12 mouse cellular contexts compared by ENCODE assay signal in the genomic region with DNA sequence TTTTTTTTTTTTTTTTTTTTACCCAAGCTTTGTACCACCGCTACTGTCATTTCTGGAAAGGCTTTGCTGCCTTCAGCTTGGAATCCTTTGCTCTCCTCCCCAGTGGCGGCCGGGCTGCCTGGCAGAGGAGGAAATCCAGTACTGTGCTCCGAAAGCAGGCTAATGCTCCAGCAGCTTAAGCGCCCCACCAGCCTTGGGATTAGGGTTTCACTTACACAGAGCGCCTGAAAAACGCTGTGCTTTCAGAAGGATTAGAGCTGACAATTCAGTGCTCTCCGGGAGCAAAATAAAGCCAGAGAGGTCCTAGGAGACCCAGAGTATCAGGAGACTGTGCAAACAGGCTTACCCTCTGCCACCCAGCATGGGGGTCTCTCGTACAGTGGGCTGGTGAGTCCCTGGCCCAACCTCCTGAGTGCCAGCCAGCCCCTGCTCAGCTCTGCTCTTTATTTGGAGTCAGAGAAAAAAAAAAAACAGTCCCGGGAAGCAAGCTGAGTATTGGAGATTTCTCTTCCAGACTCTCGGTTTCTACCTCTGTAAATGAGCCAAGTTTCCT.
A peak's percentile ranks its signal among the peaks of the same experiment; 100 is the strongest.
DNase-seq lines count a peak whose midpoint lies in the region; ATAC-seq lines count a peak whose summit lies in the region.
"Had no signal": no experiment of that assay in that cellular context is flagged by ENCODE, and none has a peak within 500 bp of the region (broad histone marks: within the 10 kb centered on the region; RNA-seq: fewer than 3 reads in every experiment).

No protein-coding gene starts in this region.

- H3K4me1 ChIP-seq in hindbrain, embryonic 13.5 days (replicated peaks), result peaks cover 39% of the 10 kb centered on the region
- peaks cover 38% of the 10 kb centered on the region for H3K4me1 ChIP-seq in hindbrain, embryonic 10.5 days (replicated peaks)
- H3K4me1 ChIP-seq in embryonic facial prominence, embryonic 14.5 days (ENCODE audit: control insufficient read depth, insufficient read depth, low read length), result peaks cover 17% of the 10 kb centered on the region
- H3K4me1 ChIP-seq in limb, embryonic 12.5 days (replicated peaks), result peaks cover 45% of the 10 kb centered on the region
- H3K4me1 ChIP-seq: liver, embryonic 12.5 days had no signal

- WGBS in hindbrain, embryonic 13.5 days, result 30% methylated on average over 11 of the region's 11 CpGs
- WGBS in hindbrain, embryonic 10.5 days, result 37% methylated on average over 11 of the region's 11 CpGs
- 3% methylated on average over 11 of the region's 11 CpGs for WGBS in embryonic facial prominence, embryonic 14.5 days
- 10% methylated on average over 11 of the region's 11 CpGs for WGBS in limb, embryonic 12.5 days

- no peak overlapping the region for H3K4me3 ChIP-seq in hindbrain, embryonic 13.5 days
- H3K4me3 ChIP-seq in hindbrain, embryonic 10.5 days, result no peak overlapping the region
- H3K4me3 ChIP-seq in embryonic facial prominence, embryonic 14.5 days (ENCODE audit: low read depth, low read length), result peak overlapping the region; percentile 20
- no peak overlapping the region for H3K4me3 ChIP-seq in limb, embryonic 12.5 days (replicated peaks)
- H3K4me3 ChIP-seq: intestine, embryonic 15.5 days; liver, embryonic 12.5 days had no signal

- H3K9ac ChIP-seq in hindbrain, embryonic 13.5 days, result peak overlapping the region; percentile 29; the same call in 1 of the 2 replicates
- H3K9ac ChIP-seq in embryonic facial prominence, embryonic 14.5 days (ENCODE audit: low read depth, low read length), result no peak overlapping the region
- no peak overlapping the region for H3K9ac ChIP-seq in limb, embryonic 12.5 days (replicated peaks)
- H3K9ac ChIP-seq: intestine, embryonic 15.5 days; liver, embryonic 12.5 days had no signal

- H3K36me3 ChIP-seq in hindbrain, embryonic 13.5 days, result no peaks in the 10 kb centered on the region
- no peaks in the 10 kb centered on the region for H3K36me3 ChIP-seq in hindbrain, embryonic 10.5 days
- H3K36me3 ChIP-seq in embryonic facial prominence, embryonic 14.5 days (ENCODE audit: control insufficient read depth, insufficient read depth, low read length), result no peaks in the 10 kb centered on the region
- H3K36me3 ChIP-seq in limb, embryonic 12.5 days, result no peaks in the 10 kb centered on the region
- H3K36me3 ChIP-seq: intestine, embryonic 15.5 days; liver, embryonic 12.5 days had no signal

- ATAC-seq in hindbrain, embryonic 13.5 days (ENCODE audit: low FRiP score), result no peak
- peak; percentile 71; the same call in 1 of the 2 replicates for ATAC-seq in embryonic facial prominence, embryonic 14.5 days (ENCODE audit: low read depth)
- no peak for ATAC-seq in limb, embryonic 12.5 days (ENCODE audit: insufficient number of reproducible peaks, insufficient read depth, low FRiP score, low TSS enrichment, low read depth)
- ATAC-seq: intestine, embryonic 15.5 days; liver, embryonic 12.5 days had no signal

- no peaks in the 10 kb centered on the region for H3K9me3 ChIP-seq in hindbrain, embryonic 13.5 days
- H3K9me3 ChIP-seq in hindbrain, embryonic 10.5 days, result no peaks in the 10 kb centered on the region
- no peaks in the 10 kb centered on the region for H3K9me3 ChIP-seq in embryonic facial prominence, embryonic 14.5 days (ENCODE audit: control insufficient read depth, low read length)
- no peaks in the 10 kb centered on the region for H3K9me3 ChIP-seq in limb, embryonic 12.5 days
- H3K9me3 ChIP-seq: intestine, embryonic 15.5 days; liver, embryonic 12.5 days had no signal

- intact Hi-C loops in gastrocnemius, postnatal 36 days (cut with DNase I), result no loop called here
- intact Hi-C loops in gastrocnemius, postnatal 14 days (cut with DNase I; ENCODE audit: low total_unique reads), result no loop called here

- peak overlapping the region; percentile 46; the same call in 1 of the 2 replicates for H3K27ac ChIP-seq in hindbrain, embryonic 13.5 days
- H3K27ac ChIP-seq in hindbrain, embryonic 10.5 days, result no peak overlapping the region
- peak overlapping the region; percentile 24; the same call in 1 of the 2 replicates for H3K27ac ChIP-seq in embryonic facial prominence, embryonic 14.5 days (replicated peaks; ENCODE audit: low read depth, low read length)
- H3K27ac ChIP-seq in limb, embryonic 12.5 days, result 0 out of 2 replicates have a peak overlapping the region, but pooled peaks have one; percentile 17
- H3K27ac ChIP-seq: intestine, embryonic 15.5 days; liver, embryonic 12.5 days; macrophage had no signal

- no peak for DNase-seq in hindbrain, embryonic 10.5 days (ENCODE audit: low spot score)
- DNase-seq in embryonic facial prominence, embryonic 14.5 days (ENCODE audit: low spot score), result peak; percentile 74
- DNase-seq in retina, adult 2 months (ENCODE audit: low read depth, low spot score), result peak; percentile 59
- no peak for DNase-seq in gastrocnemius, postnatal 36 days
- DNase-seq in gastrocnemius, postnatal 14 days, result no peak
- DNase-seq: cerebellum, adult 2 months; right cerebral cortex, postnatal 14 days had no signal

- H3K4me2 ChIP-seq in hindbrain, embryonic 13.5 days, result no peak overlapping the region
- H3K4me2 ChIP-seq in embryonic facial prominence, embryonic 14.5 days (ENCODE audit: low read depth, low read length), result peak overlapping the region; percentile 43
- peak overlapping the region; percentile 32; the same call in 1 of the 2 replicates for H3K4me2 ChIP-seq in limb, embryonic 12.5 days
- H3K4me2 ChIP-seq: intestine, embryonic 15.5 days; liver, embryonic 12.5 days had no signal

- H3K27me3 ChIP-seq in hindbrain, embryonic 13.5 days, result peaks cover 67% of the 10 kb centered on the region
- H3K27me3 ChIP-seq in hindbrain, embryonic 10.5 days (ENCODE audit: insufficient read depth, poor library complexity, severe bottlenecking), result peaks cover 60% of the 10 kb centered on the region
- H3K27me3 ChIP-seq in embryonic facial prominence, embryonic 14.5 days (replicated peaks; ENCODE audit: control insufficient read depth, insufficient read depth, low read length), result no peaks in the 10 kb centered on the region; the same call in 1 of the 2 replicates
- peaks cover 92% of the 10 kb centered on the region for H3K27me3 ChIP-seq in limb, embryonic 12.5 days

Comparison
In these comparisons a context has a peak if more than half of its experiments do, and no peak if none do; other contexts are left out.
1. DNase-seq: peak in embryonic facial prominence, embryonic 14.5 days (single experiment) and retina, adult 2 months (single experiment); none in hindbrain, embryonic 10.5 days (single experiment), gastrocnemius, postnatal 36 days (0 of 2) and gastrocnemius, postnatal 14 days (single experiment).